Mouse (Mus musculus) heart, postnatal 0 days (tissue): ENCODE data around the gene Drap1.

Experiments
- CTCF ChIP-seq: IDR thresholded peaks from 2 replicates; pipeline ENCODE4 v1.5.1; 2016; ENCODE audit warnings: antibody characterized with exemption, control low read depth, low read depth
- EP300 ChIP-seq: IDR thresholded peaks from 2 replicates; pipeline ENCODE4 v1.6.1; 2016; ENCODE audit warnings: antibody characterized with exemption, low read depth

GRCm38 (mm10) chr19:5463212-5463611, 38.4 kb upstream of the Drap1 start:
- TF ChIP-seq CTCF = no peak
- no peak for TF ChIP-seq EP300
